Mouse (Mus musculus) embryonic stem cell, embryonic (primary cell): ENCODE measurements at regions not wholly inside any gene's neighbourhood (a gene's known extent, or its start where the extent isn't known, plus 50 kb on each side); places are given as distances from the start of the nearest gene placed in this dataset.

ENCODE experiments used
- CTCF ChIA-PET, 4 experiments: fragments of 300-600 bp in 2 of 4; fragments of 350-600 bp in 2 of 4; sonication (Branson Sonifier 250); formaldehyde crosslinking; loops; one replicate each; lab custom pipeline; 2022; ENCODE audit warnings: inconsistent platforms in 2 of 4; lab: Charles Lee
- POLR2A ChIA-PET, 4 experiments: fragments of 300-600 bp in 2 of 4; fragments of 350-600 bp in 2 of 4; sonication (Branson Sonifier 250); formaldehyde crosslinking; loops; one replicate each; lab custom pipeline; 2022; ENCODE audit warnings: antibody characterized with exemption in 4 of 4, inconsistent platforms in 1 of 4; lab: Charles Lee

DNA sequence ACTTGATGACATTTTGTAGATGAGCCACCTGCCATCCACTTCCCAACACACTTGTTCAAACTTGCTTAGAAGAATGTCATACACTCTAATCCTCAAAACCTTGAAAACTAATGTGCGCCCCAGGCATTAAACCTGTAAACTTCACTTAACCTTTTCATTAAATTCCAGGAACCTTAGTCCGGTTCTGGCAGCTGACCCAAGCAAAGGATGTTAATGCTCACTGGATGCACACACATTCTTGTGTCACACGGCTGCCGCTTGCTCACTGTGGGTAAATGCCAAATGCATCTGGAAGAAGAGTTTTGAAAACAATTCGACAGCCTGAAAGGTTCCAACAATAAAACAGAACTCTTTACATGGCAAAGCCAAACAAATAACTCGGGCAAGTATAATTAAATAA is 235.0 kb upstream of the BC052040 start:
- POLR2A ChIA-PET = no interaction called here

GRCm38 (mm10) chr2:115348263-115348662 is 233.3 kb upstream of the BC052040 start:
- ChIA-PET POLR2A (no interaction called here), CTCF (no interaction called here)

More for the DNA sequence above, 235.0 kb upstream of the BC052040 start:
- CTCF ChIA-PET = no interaction called here

GRCm38 (mm10) chr2:115371072-115371471 is 210.4 kb upstream of the BC052040 start:
- ChIA-PET POLR2A (no interaction called here), CTCF (no interaction called here)

DNA sequence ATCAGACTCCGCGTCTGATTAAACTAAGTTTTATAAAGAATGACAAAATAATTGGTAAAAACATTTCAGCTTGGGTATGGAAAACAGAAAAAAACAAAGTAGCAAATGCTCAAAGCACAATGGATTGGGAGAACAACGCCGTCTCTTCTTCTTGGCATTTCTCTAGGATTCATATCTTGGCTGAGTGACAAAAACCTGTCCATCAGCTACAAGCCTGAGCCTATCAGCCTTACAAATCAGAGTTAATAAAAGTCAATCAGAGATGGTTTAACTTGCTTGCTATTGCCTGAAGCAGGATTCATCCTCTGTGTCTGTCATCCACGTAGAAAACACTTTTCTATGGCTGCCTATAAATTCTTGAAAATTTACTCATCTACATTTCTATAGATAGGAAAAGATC is 206.2 kb upstream of the BC052040 start:
- ChIA-PET POLR2A (no interaction called here), CTCF (no interaction called here)

GRCm38 (mm10) chr2:115384414-115385180 is 196.9 kb upstream of the BC052040 start:
- CTCF ChIA-PET = interaction anchor here in 1 of 4 experiments (0.6 to 0.7 kb wide), 4 partner anchors 42 to 954 kb away, joined by 3 read pairs; no protein-coding TSS in a partner anchor
- POLR2A ChIA-PET = no interaction called here

DNA sequence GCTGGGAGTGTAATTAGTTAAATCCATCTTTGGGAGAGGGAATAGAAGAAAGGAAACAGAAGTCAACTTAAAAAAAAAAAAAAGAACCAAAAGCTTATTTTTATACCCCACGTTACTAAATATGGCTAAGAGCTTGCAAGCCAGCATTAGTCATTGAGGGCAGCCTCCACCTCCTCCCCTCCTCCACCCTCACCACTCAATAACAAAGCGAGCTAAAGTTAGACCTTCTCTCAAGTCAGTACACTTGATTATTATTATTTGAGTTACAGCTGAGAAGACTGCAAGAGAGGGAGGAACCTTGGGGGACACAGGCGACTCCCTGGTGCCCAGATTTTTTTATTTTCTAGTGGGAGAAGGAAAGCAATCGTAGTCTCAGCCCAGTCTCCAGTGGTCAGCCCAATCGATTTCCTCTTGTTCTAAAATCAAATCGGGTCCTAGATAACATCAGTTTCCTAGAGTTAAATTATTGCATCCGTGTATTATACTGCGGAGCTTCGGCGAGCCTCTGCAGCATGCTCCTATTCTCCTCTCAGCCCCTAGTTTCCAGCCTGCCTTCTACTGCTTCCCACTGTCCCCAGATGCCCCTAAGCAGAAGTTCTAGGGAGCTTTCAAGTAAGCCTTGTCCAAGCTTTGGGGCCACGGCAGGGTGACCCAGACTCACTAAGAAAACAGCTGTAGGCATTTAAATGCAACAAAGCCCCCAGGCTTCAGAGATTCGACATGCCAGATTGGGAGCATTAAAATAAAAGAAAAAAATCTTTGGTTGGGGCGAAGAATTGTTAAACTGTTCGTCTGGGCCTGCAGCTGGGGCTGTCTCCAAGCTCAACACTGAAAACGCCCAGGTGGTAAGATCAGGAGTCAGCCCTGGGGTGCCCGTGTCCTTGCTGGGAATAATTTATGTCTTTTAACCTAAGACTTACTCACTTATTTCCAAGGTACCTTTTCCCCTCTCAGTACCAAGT is 196.0 kb upstream of the BC052040 start:
- CTCF ChIA-PET = interaction anchor here in 2 of 4 experiments (0.6 to 0.7 kb wide), 2 partner anchors 9 to 176 kb away, joined by 3 to 5 read pairs; no protein-coding TSS in a partner anchor

GRCm38 (mm10) chr2:115391575-115391974 is 189.9 kb upstream of the BC052040 start:
- CTCF ChIA-PET = no interaction called here
- POLR2A ChIA-PET = no interaction called here

More for the DNA sequence above, 196.0 kb upstream of the BC052040 start:
- POLR2A ChIA-PET = interaction anchor here in 1 of 4 experiments (0.6 kb wide), 1 partner anchor 1488 kb away, joined by 3 read pairs; no protein-coding TSS in a partner anchor

DNA sequence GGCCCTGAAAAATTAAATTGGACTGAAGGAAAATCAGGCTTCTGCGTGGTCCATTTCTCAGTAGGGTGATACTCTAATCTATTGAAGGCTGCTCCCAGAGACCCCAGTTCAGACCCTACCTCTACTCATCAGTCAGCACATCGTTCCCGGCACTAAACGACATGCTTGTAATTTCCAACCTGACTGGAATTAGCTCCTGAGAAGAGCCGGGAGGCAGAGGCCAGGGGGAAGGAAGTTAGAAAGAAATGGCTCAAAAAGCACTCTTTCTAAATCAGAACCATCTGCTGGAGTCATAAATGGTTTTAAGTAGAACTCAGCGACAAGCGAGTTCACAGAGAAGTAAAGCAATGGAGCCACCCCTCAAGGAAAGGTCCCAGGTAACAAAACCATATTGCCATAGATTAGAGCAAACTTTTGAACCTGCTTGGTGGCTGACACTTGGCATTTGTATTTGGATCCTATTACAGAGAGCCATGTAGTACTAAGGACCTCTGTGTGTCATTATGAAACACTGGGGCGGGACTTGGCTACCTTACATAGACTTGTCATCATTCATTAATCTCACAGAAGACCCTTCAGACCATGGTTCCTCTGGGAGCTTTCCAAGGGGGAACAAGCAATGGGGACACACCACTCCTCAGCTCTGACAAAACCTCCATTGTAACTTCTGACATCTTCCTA is 189.3 kb upstream of the BC052040 start:
- ChIA-PET POLR2A (no interaction called here), CTCF (no interaction called here)

- POLR2A ChIA-PET = no interaction called here
- CTCF ChIA-PET = no interaction called here
These were observed 187.4 kb upstream of the BC052040 start for GRCm38 (mm10) chr2:115394091-115394490.

DNA sequence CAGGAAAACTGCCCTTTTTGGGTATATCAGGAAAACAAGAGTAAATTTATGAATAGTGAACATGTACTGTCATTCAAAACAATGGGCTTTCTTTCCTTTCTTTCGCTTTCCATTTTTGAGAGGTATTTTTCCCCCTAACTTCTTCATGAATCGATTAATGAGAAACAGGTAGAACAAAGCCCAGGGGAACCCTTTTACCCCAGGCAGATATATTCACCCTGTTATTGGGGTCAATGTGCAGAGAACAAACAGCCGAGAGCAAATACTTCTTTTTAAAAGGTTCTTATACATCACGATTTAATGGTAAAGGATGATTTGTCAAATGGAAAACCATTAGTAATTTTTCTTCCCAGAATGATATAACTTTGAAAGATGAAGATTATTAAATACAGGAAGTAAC is 183.0 kb upstream of the BC052040 start:
- ChIA-PET CTCF (no interaction called here), POLR2A (no interaction called here)

DNA sequence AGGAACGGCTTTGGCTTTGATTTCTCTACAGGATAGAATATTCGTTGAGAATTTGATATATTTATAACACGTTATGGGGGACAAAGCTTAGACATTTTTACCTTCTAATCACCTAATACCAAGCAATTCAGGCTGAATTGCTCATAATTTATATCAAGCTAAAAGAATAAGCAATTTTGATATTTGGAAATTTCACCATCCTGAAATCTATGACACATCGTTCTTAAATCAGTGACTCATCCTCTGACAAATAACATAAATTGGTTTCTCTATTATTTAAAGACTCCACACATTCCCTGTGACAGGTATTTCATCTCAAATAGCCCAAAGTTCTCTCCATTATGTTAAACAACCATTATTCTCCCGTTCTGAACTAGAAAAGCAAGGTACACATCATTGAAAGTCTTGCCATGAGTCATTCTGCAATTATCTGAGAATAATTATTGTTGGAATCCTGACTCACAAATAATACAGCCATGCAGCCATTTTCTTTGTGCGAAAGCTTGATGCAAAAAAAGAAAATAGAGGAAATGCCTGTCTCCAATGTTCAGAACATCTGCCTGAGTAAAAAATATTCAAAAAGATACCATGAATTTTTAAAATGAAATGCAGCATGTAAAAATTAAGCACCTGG is 182.3 kb upstream of the BC052040 start:
- ChIA-PET POLR2A (no interaction called here), CTCF (no interaction called here)

- POLR2A ChIA-PET = interaction anchor here in 1 of 4 experiments (0.6 kb wide), 1 partner anchor 609 kb away, joined by 5 read pairs; no protein-coding TSS in a partner anchor
- CTCF ChIA-PET = no interaction called here
These were observed 181.4 kb upstream of the BC052040 start for GRCm38 (mm10) chr2:115399987-115400550.

DNA sequence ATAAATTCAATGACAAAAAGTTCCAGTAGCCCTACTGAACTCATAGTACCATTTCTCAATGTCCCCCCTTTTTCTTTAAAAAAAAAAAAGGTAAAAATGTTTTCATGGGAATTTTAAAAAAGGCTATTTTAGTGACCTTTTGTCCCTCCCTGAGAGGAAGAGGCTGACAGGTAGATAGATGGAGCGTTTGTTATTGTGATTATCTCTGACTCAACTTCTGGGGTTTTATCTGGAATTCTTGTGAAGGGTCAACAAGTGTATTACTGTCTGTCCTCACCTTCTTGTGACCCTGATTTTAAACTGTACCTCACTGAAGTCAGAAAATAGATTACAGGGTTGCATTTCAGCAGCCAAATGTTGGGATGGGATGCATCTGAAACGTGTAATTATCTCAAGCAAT is 179.3 kb upstream of the BC052040 start:
- CTCF ChIA-PET = no interaction called here
- POLR2A ChIA-PET = no interaction called here

- POLR2A ChIA-PET = interaction anchor here in 1 of 4 experiments (0.6 kb wide), 1 partner anchor 230 kb away, joined by 3 read pairs; no protein-coding TSS in a partner anchor
- CTCF ChIA-PET = interaction anchor here in 1 of 4 experiments (0.6 kb wide), 1 partner anchor 128 kb away, joined by 3 read pairs; no protein-coding TSS in a partner anchor
These were observed 149.0 kb upstream of the BC052040 start for GRCm38 (mm10) chr2:115432476-115432875.

- ChIA-PET CTCF (no interaction called here), POLR2A (no interaction called here)
These were observed 140.4 kb upstream of the BC052040 start for GRCm38 (mm10) chr2:115441100-115441499.

DNA sequence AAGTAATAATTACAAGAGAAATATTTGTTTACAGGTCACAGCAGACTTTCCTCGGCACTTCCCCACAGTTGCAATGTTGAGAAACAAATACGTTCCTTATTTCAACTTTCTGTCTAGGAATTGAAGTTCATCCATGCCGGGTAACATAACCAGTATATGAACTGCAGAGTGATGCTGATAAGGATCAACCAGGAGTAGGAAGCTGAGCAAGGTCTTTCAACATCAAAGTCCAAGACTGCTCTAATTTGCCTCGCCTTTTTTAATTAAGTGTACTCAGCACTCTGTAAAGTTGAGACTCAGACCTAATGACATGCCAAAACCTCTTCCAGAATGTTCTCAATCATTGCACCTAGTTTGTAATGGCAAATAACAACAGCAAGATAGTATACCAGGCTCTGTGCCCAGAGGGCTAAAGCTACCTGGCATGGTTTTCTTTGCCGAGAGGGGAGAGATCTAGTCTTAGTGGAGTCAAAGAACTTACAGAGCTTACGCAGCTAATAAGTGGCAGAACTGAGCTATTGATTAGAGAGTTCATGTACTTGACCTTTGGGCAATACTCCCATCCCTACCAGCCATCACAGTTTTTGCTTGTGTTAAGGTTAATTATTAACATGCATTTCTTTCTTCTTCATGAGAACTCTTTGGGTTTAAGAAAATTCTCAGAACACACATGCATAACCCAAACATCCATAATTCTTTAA is 131.6 kb upstream of the BC052040 start:
- CTCF ChIA-PET = no interaction called here
- POLR2A ChIA-PET = no interaction called here

GRCm38 (mm10) chr2:115455593-115455992 is 125.9 kb upstream of the BC052040 start:
- ChIA-PET CTCF (no interaction called here), POLR2A (no interaction called here)
